Mouse (Mus musculus) cortical plate, adult 2 months (tissue): ENCODE results near the gene Slc24a2.

Experiments used
- CTCF ChIP-seq: fragments of 200-500 bp; IDR thresholded peaks from 2 replicates; pipeline ENCODE4 v1.5.1; 2011; ENCODE audit warnings: mild to moderate bottlenecking, control low read depth, low read length; ENCODE audit not compliant: insufficient read depth; ENCODE audit errors: extremely low read depth
- POLR2A ChIP-seq: fragments of 200-500 bp; IDR thresholded peaks from 2 replicates; pipeline ENCODE4 v1.6.1; 2011; ENCODE audit warnings: mild to moderate bottlenecking, low read length, control low read depth; ENCODE audit not compliant: insufficient read depth; ENCODE audit errors: extremely low read depth

- TF ChIP-seq CTCF: no peak
- no peak for TF ChIP-seq POLR2A
These were observed 43.2 kb upstream of the Slc24a2 start for GRCm38 (mm10) chr4:87273476-87273875.
